Mouse (Mus musculus) limb, embryonic 10.5 days (tissue): ENCODE measurements around the gene Atg4d. TPM values are rescaled to one million over a fixed set of nuclear protein-coding genes. Genes with fewer than 3 reads are reported as not detected.
A peak's percentile ranks its signal among the peaks of the same experiment; 100 is the strongest.
"Not testable (repeated sequence)": the region's sequence is repeated elsewhere in the genome, so short reads cannot be mapped to it uniquely, and the experiment has no call there.

ENCODE experiments used
- DNase-seq: peaks from one replicate; pipeline ENCODE4 v3.0.0-alpha.2; 2017; ENCODE audit warnings: low spot score
- H3K27ac ChIP-seq: fragments of 300-500 bp; sonication (generic); 2 replicates; pipeline ENCODE4 v1.5.1; 2016; ENCODE audit warnings: mild to moderate bottlenecking
- H3K27me3 ChIP-seq: fragments of 300-500 bp; sonication (generic); 2 replicates; pipeline ENCODE4 v1.6.1; 2016; ENCODE audit warnings: low read depth, mild to moderate bottlenecking; ENCODE audit not compliant: poor library complexity, severe bottlenecking
- H3K36me3 ChIP-seq: fragments of 300-500 bp; sonication (generic); 2 replicates; pipeline ENCODE4 v1.6.1; 2016; ENCODE audit warnings: mild to moderate bottlenecking, moderate library complexity
- H3K4me1 ChIP-seq: fragments of 300-500 bp; sonication (generic); 2 replicates; pipeline ENCODE4 v1.6.1; 2016
- H3K4me3 ChIP-seq: fragments of 300-500 bp; sonication (generic); 2 replicates; pipeline ENCODE4 v1.5.1; 2016; ENCODE audit warnings: mild to moderate bottlenecking, moderate library complexity
- H3K9me3 ChIP-seq: fragments of 300-500 bp; sonication (generic); replicated peaks from 2 replicates; pipeline ENCODE4 v1.6.1; 2016; ENCODE audit warnings: mild to moderate bottlenecking
- WGBS: fragments of 180-500 bp; shearing (Covaris S2); methylation state at CpG from one replicate; pipeline ENCODE4 v1.1.7; 2016; 5-methylcytosine and 5-hydroxymethylcytosine counted together
- polyA plus RNA-seq: library from polyadenylated mRNA; unstranded; fragments of >200 nt; fragmentation: Nextera tagmentation; extraction: Ambion mirVana; gene quantifications from 2 replicates; pipeline ENCODE4 v1.2.1, GENCODE M21; 2016

The Atg4d gene
- polyA plus RNA-seq, 1 experiment from 2014 or later, result 38.5 TPM

- Histone ChIP-seq H3K36me3 (no peaks in the 10 kb centered on the region), H3K27me3 (peaks cover 94% of the 10 kb centered on the region), H3K27ac (peak overlapping the region; percentile 68), H3K4me3 (peak overlapping the region; percentile 57), H3K4me1 (peaks cover 33% of the 10 kb centered on the region), H3K9me3 (no peaks in the 10 kb centered on the region)
- WGBS, result 3% methylated on average over 16 of the region's 16 CpGs
- no peak for DNase-seq
These were observed 20.0 kb upstream of the Atg4d start for GRCm38 (mm10) chr9:21245113-21245487.

- H3K4me3 ChIP-seq, result no peak overlapping the region
- no peak overlapping the region for H3K27ac ChIP-seq
- peaks cover 98% of the 10 kb centered on the region for H3K27me3 ChIP-seq
- H3K4me1 ChIP-seq, result peaks cover 40% of the 10 kb centered on the region
- no peaks in the 10 kb centered on the region for H3K36me3 ChIP-seq
- DNase-seq, result no peak
- H3K9me3 ChIP-seq, result no peaks in the 10 kb centered on the region
- WGBS, result 43% methylated on average over 1 of the region's 1 CpGs
These were observed 18.8 kb upstream of the Atg4d start for GRCm38 (mm10) chr9:21246342-21246741.

- Histone ChIP-seq H3K9me3 (no peaks in the 10 kb centered on the region), H3K4me3 (peak within 1 kb of the TSS; percentile 40), H3K36me3 (no peaks in the 10 kb centered on the region), H3K4me1 (peaks cover 44% of the 10 kb centered on the region), H3K27me3 (peaks cover 98% of the 10 kb centered on the region), H3K27ac (no peak within 1 kb of the TSS)
- DNase-seq, result peak; percentile 48
- 1% methylated on average over 30 of the region's 30 CpGs for WGBS
These were observed 16.8 kb upstream of the Atg4d start, which contains the start of gene S1pr5 for GRCm38 (mm10) chr9:21248326-21248725. Gene S1pr5 (minus strand): TSS chr9:21248443.

GRCm38 (mm10) chr9:21249629-21250508, 15.2 kb upstream of the Atg4d start:
- DNase-seq, result no peak
- Histone ChIP-seq H3K4me1 (peaks cover 32% of the 10 kb centered on the region), H3K9me3 (no peaks in the 10 kb centered on the region), H3K36me3 (no peaks in the 10 kb centered on the region), H3K27me3 (peaks cover 83% of the 10 kb centered on the region), H3K27ac (no peak overlapping the region), H3K4me3 (no peak overlapping the region)
- WGBS, result 18% methylated on average over 17 of the region's 17 CpGs

GRCm38 (mm10) chr9:21250509-21250908, 14.6 kb upstream of the Atg4d start:
- DNase-seq, result no peak
- WGBS, result 39% methylated on average over 2 of the region's 2 CpGs
- no peak overlapping the region for H3K27ac ChIP-seq
- peaks cover 77% of the 10 kb centered on the region for H3K27me3 ChIP-seq
- peaks cover 27% of the 10 kb centered on the region for H3K4me1 ChIP-seq
- no peaks in the 10 kb centered on the region for H3K36me3 ChIP-seq
- no peaks in the 10 kb centered on the region for H3K9me3 ChIP-seq
- H3K4me3 ChIP-seq, result no peak overlapping the region

- WGBS, result 45% methylated on average over 13 of the region's 13 CpGs
- no peak for DNase-seq
- no peaks in the 10 kb centered on the region for H3K36me3 ChIP-seq
- peaks cover 70% of the 10 kb centered on the region for H3K27me3 ChIP-seq
- peaks cover 27% of the 10 kb centered on the region for H3K4me1 ChIP-seq
- no peak overlapping the region for H3K4me3 ChIP-seq
- 0 out of 2 replicates have a peak overlapping the region, but pooled peaks have one; percentile 1 for H3K27ac ChIP-seq
- no peaks in the 10 kb centered on the region for H3K9me3 ChIP-seq
These were observed 13.9 kb upstream of the Atg4d start for GRCm38 (mm10) chr9:21251116-21251735.

- DNase-seq, result no peak
- Histone ChIP-seq H3K4me1 (peaks cover 16% of the 10 kb centered on the region), H3K4me3 (no peak overlapping the region), H3K36me3 (no peaks in the 10 kb centered on the region), H3K27ac (no peak overlapping the region), H3K27me3 (peaks cover 35% of the 10 kb centered on the region), H3K9me3 (no peaks in the 10 kb centered on the region)
These were observed 10.4 kb upstream of the Atg4d start for GRCm38 (mm10) chr9:21254690-21255089.

- not testable (repeated sequence) for DNase-seq, H3K9me3 ChIP-seq, H3K27ac ChIP-seq, H3K4me3 ChIP-seq, H3K36me3 ChIP-seq
- WGBS, result 84% methylated on average over 4 of the region's 4 CpGs
- H3K4me1 ChIP-seq, result peaks cover 13% of the 10 kb centered on the region
- H3K27me3 ChIP-seq, result peaks cover 18% of the 10 kb centered on the region
These were observed 8.7 kb upstream of the Atg4d start for GRCm38 (mm10) chr9:21256349-21256748.

GRCm38 (mm10) chr9:21260491-21261040, 4.5 kb upstream of the Atg4d start:
- Histone ChIP-seq H3K4me3 (no peak overlapping the region), H3K9me3 (no peaks in the 10 kb centered on the region), H3K27ac (no peak overlapping the region), H3K27me3 (no peaks in the 10 kb centered on the region), H3K4me1 (peaks cover 18% of the 10 kb centered on the region), H3K36me3 (no peaks in the 10 kb centered on the region)
- 81% methylated on average over 6 of the region's 6 CpGs for WGBS
- DNase-seq, result no peak

- Histone ChIP-seq H3K4me3 (no peak overlapping the region), H3K27ac (no peak overlapping the region), H3K4me1 (peaks cover 31% of the 10 kb centered on the region), H3K36me3 (peaks cover 4% of the 10 kb centered on the region), H3K9me3 (no peaks in the 10 kb centered on the region), H3K27me3 (no peaks in the 10 kb centered on the region)
- no peak for DNase-seq
- WGBS, result 68% methylated on average over 2 of the region's 2 CpGs
These were observed 3.3 kb upstream of the Atg4d start for GRCm38 (mm10) chr9:21261831-21262230.

- Histone ChIP-seq H3K9me3 (no peaks in the 10 kb centered on the region), H3K4me1 (peaks cover 32% of the 10 kb centered on the region), H3K27ac (peak overlapping the region; percentile 88), H3K4me3 (peak overlapping the region; percentile 83), H3K36me3 (peaks cover 29% of the 10 kb centered on the region), H3K27me3 (no peaks in the 10 kb centered on the region)
- DNase-seq, result no peak
- WGBS, result 19% methylated on average over 17 of the region's 17 CpGs
These were observed 657 bp upstream of the Atg4d start for GRCm38 (mm10) chr9:21264272-21264999.

GRCm38 (mm10) chr9:21265611-21266010, 518 bp downstream of the Atg4d start:
- Histone ChIP-seq H3K4me1 (peaks cover 26% of the 10 kb centered on the region), H3K27me3 (no peaks in the 10 kb centered on the region), H3K27ac (peak overlapping the region; percentile 88), H3K9me3 (no peaks in the 10 kb centered on the region), H3K36me3 (peaks cover 40% of the 10 kb centered on the region), H3K4me3 (peak overlapping the region; percentile 83)
- 5% methylated on average over 11 of the region's 11 CpGs for WGBS
- no peak for DNase-seq
